Mouse (Mus musculus) Patski (cell line): ENCODE measurements around the gene Slc26a10. TPM values are rescaled to one million over a fixed set of nuclear protein-coding genes. Genes with fewer than 3 reads are reported as not detected.

ENCODE experiments used
- ATAC-seq: fragments of 100-300 bp; one replicate; pipeline ENCODE4 v1.8.0; 2021
- CTCF ChIA-PET: fragments of 350-600 bp; sonication (Branson Sonifier 250); formaldehyde crosslinking; loops from one replicate; lab custom pipeline; 2022; ENCODE audit warnings: inconsistent platforms; lab: Charles Lee
- POLR2A ChIA-PET: fragments of 350-600 bp; sonication (Branson Sonifier 250); formaldehyde crosslinking; loops from one replicate; lab custom pipeline; 2022; ENCODE audit warnings: antibody characterized with exemption, inconsistent platforms; lab: Charles Lee
- DNase-seq: peaks from one replicate; pipeline ENCODE4 v3.0.0-alpha.2; 2011; ENCODE audit warnings: low read depth, low spot score
- H3K27me3 ChIP-seq: fragments of 371-371 bp; one replicate; pipeline ENCODE4 v1.5.1; 2021
- CTCF ChIP-seq: fragments of 100-300 bp; IDR thresholded peaks from one replicate; pipeline ENCODE4 v1.5.1; 2021
- in situ Hi-C: fragments of 300-500 bp; cut with MboI; formaldehyde crosslinking; loops from 3 replicates; pipeline ENCODE4 v1.11.1; 2018; ENCODE audit warnings: low pct_unique_long_range_greater_than_20kb, mixed read lengths
- polyA plus RNA-seq: library from polyadenylated mRNA; unstranded; gene quantifications from one replicate; pipeline ENCODE4 v1.2.3, GENCODE M21; 2021

Gene Slc26a10
- polyA plus RNA-seq, 1 experiment from 2014 or later, result 0.85 TPM

GRCm38 (mm10) chr10:127185506-127185905, 5.1 kb upstream of the Slc26a10 start:
- ATAC-seq, result no peak
- in situ Hi-C loops, result loop anchor here (5.0 kb wide), 1 partner anchor 37 kb away; no protein-coding TSS in a partner anchor
- POLR2A ChIA-PET, result interaction anchor here (2.1 kb wide), 1 partner anchor 14 kb away, joined by 6 read pairs; no protein-coding TSS in a partner anchor
- DNase-seq, result no peak
- CTCF ChIA-PET, result interaction anchor here (1.6 kb wide), 1 partner anchor 14 kb away, joined by 6 read pairs; no protein-coding TSS in a partner anchor
- H3K27me3 ChIP-seq, result no peaks in the 10 kb centered on the region
- TF ChIP-seq CTCF, result no peak

GRCm38 (mm10) chr10:127185101-127185500, 4.7 kb upstream of the Slc26a10 start:
- CTCF ChIA-PET, result interaction anchor here (1.3 to 1.6 kb wide), 2 partner anchors 14 to 44 kb away, joined by 6 read pairs; no protein-coding TSS in a partner anchor
- POLR2A ChIA-PET, result interaction anchor here (1.4 to 2.1 kb wide), 2 partner anchors 14 to 37 kb away, joined by 3 to 6 read pairs; no protein-coding TSS in a partner anchor
- DNase-seq (no peak), ATAC-seq (no peak)
- no peak for TF ChIP-seq CTCF
- in situ Hi-C loops, result loop anchor here (5.0 kb wide), 1 partner anchor 37 kb away; no protein-coding TSS in a partner anchor
- no peaks in the 10 kb centered on the region for H3K27me3 ChIP-seq

GRCm38 (mm10) chr10:127183759-127184158, 3.3 kb upstream of the Slc26a10 start:
- TF ChIP-seq CTCF, result no peak
- no peaks in the 10 kb centered on the region for H3K27me3 ChIP-seq
- POLR2A ChIA-PET, result interaction anchor here (1.4 kb wide), 1 partner anchor 39 kb away, joined by 3 read pairs; no protein-coding TSS in a partner anchor
- DNase-seq (no peak), ATAC-seq (no peak)
- in situ Hi-C loops, result no loop called here
- CTCF ChIA-PET, result interaction anchor here (0.9 to 1.3 kb wide), 2 partner anchors 25 to 45 kb away, joined by 3 to 6 read pairs; no protein-coding TSS in a partner anchor

GRCm38 (mm10) chr10:127182624-127183023, 2.2 kb upstream of the Slc26a10 start:
- in situ Hi-C loops, result no loop called here
- DNase-seq, result no peak
- no peaks in the 10 kb centered on the region for H3K27me3 ChIP-seq
- ATAC-seq, result no peak
- POLR2A ChIA-PET, result no interaction called here
- no peak for TF ChIP-seq CTCF
- CTCF ChIA-PET, result interaction anchor here (1.5 kb wide), 1 partner anchor 14 kb away, joined by 4 read pairs; no protein-coding TSS in a partner anchor

GRCm38 (mm10) chr10:127181566-127181965, 1.1 kb upstream of the Slc26a10 start:
- TF ChIP-seq CTCF, result no peak
- H3K27me3 ChIP-seq, result no peaks in the 10 kb centered on the region
- ATAC-seq (no peak), DNase-seq (no peak)
- in situ Hi-C loops, result no loop called here
- CTCF ChIA-PET, result interaction anchor here (1.5 kb wide), 1 partner anchor 15 kb away, joined by 4 read pairs; no protein-coding TSS in a partner anchor
- POLR2A ChIA-PET, result no interaction called here

GRCm38 (mm10) chr10:127180695-127181047, 226 bp upstream of the Slc26a10 start:
- H3K27me3 ChIP-seq, result no peaks in the 10 kb centered on the region
- POLR2A ChIA-PET, result interaction anchor here (0.7 kb wide), 1 partner anchor 10 kb away, joined by 3 read pairs; no protein-coding TSS in a partner anchor
- no peak for DNase-seq
- in situ Hi-C loops, result no loop called here
- CTCF ChIA-PET, result no interaction called here
- no peak for ATAC-seq
- no peak for TF ChIP-seq CTCF

- DNase-seq (no peak), ATAC-seq (no peak)
- in situ Hi-C loops, result no loop called here
- no peak for TF ChIP-seq CTCF
- ChIA-PET POLR2A (interaction anchor here (0.6 kb wide), 2 partner anchors 9 to 46 kb away, joined by 3 read pairs; no protein-coding TSS in a partner anchor), CTCF (interaction anchor here (1.4 to 1.6 kb wide), 2 partner anchors 13 to 43 kb away, joined by 3 read pairs; no protein-coding TSS in a partner anchor)
- no peaks in the 10 kb centered on the region for H3K27me3 ChIP-seq
Measured at GRCm38 (mm10) chr10:127178286-127179027, 2.0 kb downstream of the Slc26a10 start.

GRCm38 (mm10) chr10:127177719-127178118, 2.7 kb downstream of the Slc26a10 start:
- H3K27me3 ChIP-seq, result no peaks in the 10 kb centered on the region
- POLR2A ChIA-PET, result no interaction called here
- CTCF ChIA-PET, result interaction anchor here (1.6 to 2.1 kb wide), 2 partner anchors 10 to 13 kb away, joined by 3 to 9 read pairs; no protein-coding TSS in a partner anchor
- in situ Hi-C loops, result no loop called here
- ATAC-seq (no peak), DNase-seq (no peak)
- TF ChIP-seq CTCF, result no peak

- POLR2A ChIA-PET, result no interaction called here
- no peaks in the 10 kb centered on the region for H3K27me3 ChIP-seq
- in situ Hi-C loops, result no loop called here
Measured at GRCm38 (mm10) chr10:127177235-127177634, 3.2 kb downstream of the Slc26a10 start.

GRCm38 (mm10) chr10:127176756-127177155, 3.7 kb downstream of the Slc26a10 start:
- in situ Hi-C loops, result no loop called here
- no peak for TF ChIP-seq CTCF
- DNase-seq (no peak), ATAC-seq (no peak)
- H3K27me3 ChIP-seq, result no peaks in the 10 kb centered on the region
- ChIA-PET CTCF (interaction anchor here (2.1 kb wide), 1 partner anchor 9 kb away, joined by 9 read pairs; no protein-coding TSS in a partner anchor), POLR2A (no interaction called here)

More at GRCm38 (mm10) chr10:127177235-127177634, 3.2 kb downstream of the Slc26a10 start:
- CTCF ChIA-PET, result interaction anchor here (2.1 kb wide), 1 partner anchor 10 kb away, joined by 9 read pairs; no protein-coding TSS in a partner anchor
- ATAC-seq (no peak), DNase-seq (no peak)
- TF ChIP-seq CTCF, result no peak
